Mouse (Mus musculus): ENCODE results near the gene Tln1.
A peak's percentile ranks its signal among the peaks of the same experiment; 100 is the strongest.

- no peak for TF ChIP-seq POLR2A (IDR thresholded peaks at IDR 0.05; ENCODE audit: control insufficient read depth in 1 of 2, insufficient read depth in 1 of 2, low read depth in 1 of 2, low read length in 2 of 2, poor library complexity in 1 of 2)
- no peak for TF ChIP-seq RAD21 (IDR thresholded peaks at IDR 0.05; ENCODE audit: low read depth, low read length)
- TF ChIP-seq POLR2AphosphoS5 (IDR thresholded peaks at IDR 0.05; ENCODE audit: borderline replicate concordance, low read depth, low read length) = no peak
- TF ChIP-seq CTCF (IDR thresholded peaks at IDR 0.05 in 2 of 3, conservative IDR thresholded peaks at IDR 0.05 in 1 of 3; ENCODE audit: control insufficient read depth in 1 of 3, insufficient read depth in 1 of 3, low read depth in 2 of 3, low read length in 3 of 3, poor library complexity in 1 of 3, severe bottlenecking in 1 of 3) = no peak
- no peak for TF ChIP-seq CHD2 (IDR thresholded peaks at IDR 0.05; ENCODE audit: low read length)
- TF ChIP-seq KAT2A (conservative IDR thresholded peaks at IDR 0.05; ENCODE audit: low read depth, low read length) = no peak
- TF ChIP-seq HCFC1 (IDR thresholded peaks at IDR 0.05; ENCODE audit: low read depth, low read length) = peak; percentile 30; the same call in 1 of the 2 replicates
These were observed 37.9 kb upstream of the Tln1 start for GRCm38 (mm10) chr4:43600195-43600934.

Data from MEL (cell line).